Mouse (Mus musculus) thymus, postnatal 36 days (tissue): Measurements from ENCODE around the gene Unc45b.
"Not testable (repeated sequence)": the region's sequence is repeated elsewhere in the genome, so short reads cannot be mapped to it uniquely, and the experiment has no call there.

Experiments used
- DNase-seq, 2 experiments: peaks; one replicate each; pipeline ENCODE4 v3.0.0; 2022; ENCODE audit warnings: mixed read lengths in 2 of 2

Gene Unc45b

DNA sequence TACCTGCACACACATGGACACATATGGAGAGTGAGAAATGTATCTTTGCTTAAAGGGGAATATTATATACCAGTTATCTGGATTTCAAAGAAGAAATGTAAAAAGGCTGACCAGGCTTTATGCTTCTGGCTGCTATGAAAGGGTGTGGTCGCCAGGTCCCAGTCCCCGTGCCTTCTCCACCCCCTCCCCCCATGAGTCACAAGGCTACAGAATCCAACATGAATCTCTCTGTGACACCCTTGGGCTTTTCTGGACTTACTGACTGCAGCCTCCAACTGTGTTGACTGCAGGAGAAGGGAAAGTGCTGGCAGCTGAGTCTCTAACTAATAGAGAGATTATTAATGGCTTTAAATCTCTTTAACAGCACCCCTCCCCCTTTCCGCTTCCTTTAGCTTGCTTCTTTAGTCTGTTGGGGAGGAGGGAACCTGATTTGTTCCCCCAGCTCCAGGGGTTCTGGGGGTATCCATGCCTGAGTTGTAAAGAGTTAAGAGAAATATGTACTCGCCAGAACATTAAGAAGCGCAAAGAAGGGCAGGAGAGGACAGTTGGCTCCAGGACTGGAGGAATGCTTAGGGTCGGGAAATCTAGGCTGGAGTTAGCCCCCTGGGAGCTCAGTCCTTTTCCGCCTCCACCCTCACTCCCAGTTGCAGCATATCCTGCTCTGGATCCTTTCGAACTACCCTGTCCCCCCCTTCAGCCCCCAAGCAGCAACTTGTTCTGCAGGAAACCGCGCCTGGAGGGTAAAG, 40.6 kb downstream of the Unc45b start, which contains the start of gene Slfn5:
Gene Slfn5, plus strand, starts transcription at position 614 of the 746 bp plus-strand sequence.
- DNase-seq: no peak

DNA sequence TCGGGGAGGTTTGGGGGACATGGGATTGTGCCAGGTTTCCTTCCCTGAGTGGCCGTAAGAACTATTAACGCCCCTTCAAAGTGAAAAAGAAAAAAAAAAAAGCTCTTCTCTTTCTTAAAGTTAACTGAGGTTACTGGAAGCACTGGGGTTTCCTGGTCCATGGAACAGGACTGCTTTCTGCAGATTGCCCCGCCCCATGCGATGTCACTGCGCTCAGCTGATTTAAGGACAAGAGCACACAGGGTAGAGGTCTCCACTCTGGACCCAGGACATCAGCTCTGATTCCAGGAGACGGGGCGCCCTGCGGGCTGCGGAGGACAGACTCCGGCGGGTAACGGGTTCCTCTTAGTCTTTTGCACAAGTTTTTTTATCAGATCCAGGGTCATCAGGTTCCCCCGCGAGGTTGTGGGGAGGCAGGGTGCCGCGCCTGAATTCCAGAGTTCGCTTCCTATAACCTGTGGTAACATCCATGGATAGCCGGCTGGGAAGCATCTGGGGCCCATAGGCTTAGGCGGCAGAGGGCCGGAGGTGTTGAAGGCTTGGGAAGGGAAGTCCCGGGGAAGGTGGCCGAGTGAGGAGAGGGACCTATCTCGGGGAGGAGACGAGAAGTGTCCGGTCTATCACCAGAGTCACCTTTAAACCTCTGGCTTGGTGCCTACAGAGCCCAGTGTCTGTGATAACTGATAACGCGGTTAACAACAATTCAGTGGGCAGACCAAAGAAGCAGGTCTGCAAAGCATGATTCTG, 41.7 kb downstream of the Unc45b start:
- peak; percentile 55 to 68 for DNase-seq

DNA sequence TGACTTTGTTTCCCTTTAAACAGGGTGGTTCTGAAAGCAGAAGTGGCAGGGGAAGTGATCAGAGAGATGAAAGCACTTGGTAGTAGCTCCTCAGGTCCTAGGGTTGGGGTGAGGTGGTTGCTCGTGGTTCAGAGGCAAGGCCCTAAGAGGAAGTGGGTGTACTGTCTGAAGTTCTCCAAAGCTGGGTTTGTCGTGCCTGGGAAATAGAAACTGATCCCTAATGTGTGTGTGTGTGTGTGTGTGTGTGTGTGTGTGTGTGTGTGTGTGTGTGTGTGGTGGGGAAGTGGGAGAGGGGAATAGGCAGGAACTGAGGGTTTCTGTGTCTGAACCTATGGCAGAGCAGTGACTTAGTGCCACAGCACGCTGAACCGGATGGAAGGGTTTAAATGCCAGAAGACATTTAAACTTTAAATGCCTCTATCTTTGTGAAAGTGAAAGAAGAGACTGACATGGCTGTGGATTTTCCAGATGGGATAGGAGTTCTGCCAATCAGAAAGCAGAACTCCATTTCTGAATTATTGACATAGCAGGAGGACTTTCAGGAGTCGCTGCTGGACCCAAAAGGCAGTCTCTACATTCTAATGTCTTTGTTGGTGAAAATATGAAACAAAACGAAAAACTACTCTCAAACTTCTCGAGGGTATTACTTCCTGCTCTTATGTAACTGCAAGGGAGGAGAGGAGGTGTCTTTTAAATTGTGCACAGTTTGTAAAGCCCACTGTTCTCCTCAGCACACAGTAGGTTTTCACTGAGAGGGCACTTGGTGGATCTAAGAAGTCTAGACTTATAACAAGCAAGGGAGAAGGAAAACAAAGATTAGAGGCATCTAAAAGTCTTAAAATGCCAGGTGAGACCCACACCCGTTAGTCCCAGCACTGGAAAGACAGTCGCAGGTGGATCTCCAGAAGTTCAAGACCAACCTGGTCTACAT, 42.5 kb downstream of the Unc45b start:
- peak; percentile 70 to 72 for DNase-seq

DNA sequence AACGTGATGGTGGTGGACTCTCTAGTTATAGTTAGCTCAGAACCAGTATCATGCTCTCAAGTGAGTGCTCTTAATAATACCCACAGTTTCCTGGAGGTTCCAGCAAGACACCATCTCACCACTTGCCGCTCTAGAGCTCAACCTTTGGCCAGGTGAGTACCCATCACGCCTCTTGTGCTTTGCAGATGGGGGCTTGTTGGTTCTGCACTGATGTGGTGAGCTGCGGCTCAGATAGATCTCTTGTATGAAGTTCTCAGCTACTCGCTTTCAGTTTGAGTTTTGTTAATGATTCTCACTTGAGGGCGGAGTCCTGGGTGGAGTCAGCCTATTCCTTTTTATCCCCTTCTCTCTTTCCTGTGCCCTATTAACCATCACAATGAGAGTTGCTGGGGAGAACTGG, 44.3 kb downstream of the Unc45b start:
- no peak for DNase-seq

DNA sequence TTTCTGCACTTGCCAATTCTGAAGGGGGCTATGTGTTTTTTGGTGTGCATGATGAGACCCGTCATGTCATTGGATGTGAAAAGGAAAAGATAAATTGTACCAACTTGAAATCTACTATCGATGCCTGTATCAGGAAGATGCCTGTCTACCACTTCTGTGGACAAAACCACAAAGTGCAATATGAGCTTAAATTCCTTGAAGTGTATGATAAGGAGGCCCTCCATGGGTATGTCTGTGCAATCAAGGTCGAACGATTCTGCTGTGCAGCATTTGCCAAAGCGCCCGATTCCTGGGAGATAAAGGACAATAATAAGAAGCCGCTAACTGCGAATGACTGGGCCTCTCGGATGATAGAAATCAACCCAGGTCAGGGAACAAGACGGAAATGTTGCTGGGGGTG, 46.6 kb downstream of the Unc45b start:
- no peak for DNase-seq

DNA sequence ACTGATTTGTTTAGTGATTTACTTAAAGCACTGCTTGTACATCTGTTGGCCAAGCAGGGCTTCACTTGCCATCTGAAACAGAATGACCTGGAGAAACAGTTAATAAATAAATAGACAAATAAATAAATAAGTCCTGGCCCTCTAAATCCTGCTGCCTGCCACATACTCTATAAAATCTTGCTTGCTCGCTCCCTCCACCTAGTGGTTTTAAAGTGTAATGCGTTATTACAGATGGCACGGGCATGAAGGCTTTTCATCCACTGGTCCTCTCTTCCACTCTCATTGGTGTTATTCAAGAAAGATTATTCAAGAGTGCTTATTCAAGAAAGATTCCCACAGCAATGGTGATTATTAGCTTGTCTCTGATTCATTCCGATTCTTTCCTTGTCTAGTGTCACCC, 49.3 kb downstream of the Unc45b start:
- DNase-seq: no peak

DNA sequence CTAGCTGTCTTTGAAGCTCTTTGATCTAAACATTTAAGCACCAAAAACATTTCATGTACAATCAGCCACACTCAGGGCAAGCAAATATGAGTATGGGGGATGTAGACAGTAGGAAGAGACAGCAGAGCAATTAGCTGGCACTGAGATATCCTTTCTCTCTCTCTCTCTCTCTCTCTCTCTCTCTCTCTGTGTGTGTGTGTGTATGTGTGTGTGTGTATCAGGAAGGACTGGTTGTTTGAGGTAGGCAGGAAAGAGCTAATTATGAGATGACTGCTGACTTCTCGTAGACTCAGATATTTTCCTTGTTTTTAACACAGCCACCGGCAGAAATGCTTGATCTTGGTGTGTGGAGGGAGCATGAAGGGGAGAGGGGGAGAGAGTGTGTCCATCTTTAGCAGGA, 51.4 kb downstream of the Unc45b start:
- no peak for DNase-seq

DNA sequence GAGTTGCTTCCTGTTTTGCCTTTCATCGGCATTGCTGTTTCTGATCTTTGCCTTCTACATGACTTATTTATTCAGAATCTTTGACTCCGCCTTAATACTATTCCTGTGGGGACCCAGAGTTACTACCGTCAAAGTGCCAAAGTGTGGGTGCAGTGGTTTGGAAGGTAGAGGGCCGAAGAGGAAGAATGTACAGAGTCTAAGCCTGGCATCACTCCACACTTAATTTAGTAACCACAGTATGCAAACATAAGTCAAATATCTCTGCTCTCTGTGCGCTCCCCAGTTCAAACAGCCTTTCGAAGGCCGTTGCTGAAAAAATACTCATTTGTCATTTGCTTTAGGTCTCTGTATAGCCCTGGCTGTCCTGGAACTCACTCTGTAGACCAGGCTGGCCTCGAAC, 51.9 kb downstream of the Unc45b start:
- DNase-seq: no peak

DNA sequence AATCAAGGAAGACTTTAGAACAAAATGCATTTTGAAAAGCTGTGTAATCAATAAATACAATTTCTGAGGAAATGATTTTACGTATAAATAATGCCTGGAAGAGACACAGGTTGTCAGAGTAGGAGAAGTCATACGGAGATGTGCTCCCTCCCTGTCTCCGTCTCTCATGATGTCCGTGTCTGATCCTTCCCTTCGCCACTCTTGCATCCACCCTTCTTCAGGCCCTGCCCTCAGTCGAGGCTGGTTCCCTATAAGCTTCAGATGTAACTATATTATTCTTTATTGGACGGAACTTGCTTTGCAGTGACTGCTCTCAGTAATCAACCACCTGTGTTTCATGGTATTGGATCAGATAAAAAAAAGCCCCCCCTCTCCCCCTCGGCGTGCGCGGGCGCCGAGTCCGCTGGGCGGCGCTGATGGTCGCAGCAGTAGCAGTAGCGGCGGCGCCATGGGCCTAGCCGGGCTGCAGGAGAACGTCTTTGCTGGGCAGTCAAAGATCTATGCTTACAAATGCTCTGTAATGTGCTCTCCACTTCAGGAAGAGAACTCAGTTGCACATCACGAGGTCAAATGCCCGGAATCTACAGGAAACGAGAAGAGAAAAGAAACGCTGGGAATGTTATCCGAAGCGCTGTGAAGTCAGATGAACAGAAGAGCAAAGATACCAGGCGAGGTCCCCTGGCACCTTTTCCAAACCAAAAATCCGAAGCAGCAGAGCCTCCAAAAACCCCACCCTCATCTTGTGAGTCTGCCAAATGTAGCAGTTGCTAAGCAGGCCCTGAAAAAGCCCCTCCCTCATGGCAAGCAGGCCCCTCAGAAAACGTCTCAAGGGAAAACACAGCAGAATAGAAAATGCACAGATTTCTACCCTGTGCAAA, 60.6 kb downstream of the Unc45b start:
- peak; percentile 41 to 47 for DNase-seq

DNA sequence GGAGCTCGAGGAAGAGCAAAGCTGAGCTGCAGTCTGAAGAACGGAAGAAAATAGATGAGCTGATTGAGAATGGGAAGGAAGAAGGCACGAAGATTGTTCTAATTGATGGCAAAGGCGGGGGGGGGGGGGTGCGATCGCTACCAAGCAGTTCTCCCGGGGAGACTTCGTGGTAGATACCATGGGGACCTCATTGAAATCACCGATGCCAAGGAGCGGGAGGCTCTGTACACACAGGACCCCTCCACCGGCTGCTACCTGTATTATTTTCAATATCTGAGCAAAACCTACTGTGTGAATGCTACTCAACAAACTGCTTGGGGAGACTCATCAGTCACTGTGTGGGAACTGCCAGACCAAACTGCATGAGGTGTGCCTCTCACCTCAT, 61.2 kb downstream of the Unc45b start:
- no peak for DNase-seq

DNA sequence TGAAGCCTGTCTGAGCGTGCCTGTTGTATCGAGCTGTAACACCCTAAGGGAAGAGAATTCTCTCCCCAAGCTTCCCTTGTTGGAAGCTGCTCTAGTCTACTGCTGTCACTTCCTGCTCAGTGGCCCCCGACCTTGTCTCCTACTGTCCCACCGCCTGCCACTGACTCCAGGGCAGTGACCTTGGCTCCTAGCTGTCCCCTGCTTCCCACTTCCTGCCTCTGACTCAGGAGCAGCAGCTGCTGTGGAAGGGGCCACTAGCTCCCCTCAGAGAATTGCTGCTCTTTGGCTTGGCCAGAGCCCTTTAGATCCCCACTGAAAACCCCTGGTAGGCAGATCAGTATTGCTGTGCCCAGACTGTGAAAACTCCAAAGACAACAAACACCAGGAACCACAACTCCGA, 63.6 kb downstream of the Unc45b start:
- peak; percentile 29 to 41 for DNase-seq

DNA sequence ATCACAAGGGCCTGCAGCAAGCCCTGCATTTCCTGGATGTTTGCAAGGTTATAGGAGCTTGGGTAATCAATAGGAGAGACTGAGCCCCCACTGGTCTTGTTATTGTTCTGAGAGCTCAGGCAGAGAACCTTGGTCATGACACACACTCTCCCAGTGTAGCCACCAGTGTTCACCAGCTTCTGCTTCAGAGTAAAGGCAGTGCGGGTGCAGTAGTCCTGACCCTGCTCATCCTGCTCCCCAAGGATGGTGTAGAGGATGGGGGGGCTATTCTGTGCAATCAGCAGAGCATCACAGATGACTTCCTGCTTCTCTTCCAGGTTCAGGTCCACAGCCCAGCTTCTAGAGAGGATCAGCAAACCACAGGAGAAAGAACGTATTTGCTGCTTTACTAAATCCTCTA, 72.1 kb downstream of the Unc45b start:
- DNase-seq: not testable (repeated sequence)

DNA sequence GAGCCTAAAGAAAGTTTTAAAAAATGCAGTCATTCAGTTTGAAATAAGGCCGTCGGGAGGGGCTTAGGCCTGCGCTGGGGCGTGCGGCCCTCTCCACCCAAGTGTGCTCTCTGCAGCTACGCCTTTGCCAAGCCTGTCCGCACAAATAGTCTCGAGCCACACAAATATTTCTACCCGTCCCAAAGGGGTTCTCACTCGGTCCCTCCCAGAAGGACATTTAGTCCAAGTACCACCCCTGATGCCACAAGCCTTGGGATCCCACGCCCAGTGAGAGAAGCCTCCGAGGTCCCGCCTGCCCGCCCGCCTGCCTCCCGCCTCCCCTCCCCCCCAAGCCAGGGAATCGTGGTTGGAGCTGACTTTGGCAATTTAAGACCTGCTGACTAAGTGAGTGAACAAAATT, 72.8 kb downstream of the Unc45b start:
- DNase-seq: no peak

DNA sequence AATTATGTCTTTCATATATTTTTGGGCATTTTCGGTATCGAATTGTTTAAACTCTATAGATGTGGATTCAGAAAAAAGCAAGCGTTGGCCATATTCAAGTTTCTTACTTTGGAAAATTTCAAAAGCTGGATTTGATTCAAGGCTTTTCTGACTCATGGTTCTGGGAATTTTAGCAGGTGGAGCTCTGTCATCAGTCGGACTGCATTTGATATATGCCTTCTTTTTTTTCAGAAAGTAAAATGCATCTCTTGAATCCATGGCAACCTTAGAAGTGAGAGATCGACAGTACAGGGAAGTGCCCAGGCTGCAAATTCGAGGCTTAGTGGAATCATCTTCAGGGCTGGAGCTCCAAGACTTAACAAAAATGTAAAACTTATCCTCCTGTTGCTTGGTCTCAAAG, 77.3 kb downstream of the Unc45b start:
- no peak for DNase-seq

DNA sequence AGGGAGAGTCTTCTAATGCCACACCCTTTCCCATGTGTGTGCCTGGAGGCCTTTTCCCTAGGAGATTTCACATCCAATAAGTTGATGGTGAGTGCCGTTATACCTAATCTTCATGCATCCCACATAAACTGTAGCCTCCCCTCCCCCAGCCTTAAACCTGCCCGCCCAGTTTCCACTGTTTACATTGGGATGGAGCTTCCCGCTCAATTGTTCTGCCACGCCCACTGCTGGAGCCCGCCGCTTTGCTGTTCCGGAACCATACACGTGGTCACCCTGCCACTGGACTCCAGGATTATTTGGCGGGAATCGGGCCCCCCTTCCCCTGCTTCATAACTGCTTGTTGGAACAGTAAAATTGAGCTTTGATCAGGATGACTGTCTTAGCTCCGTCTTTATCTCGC, 79.0 kb downstream of the Unc45b start:
- DNase-seq: peak in 1 of 2 experiments; percentile 7

DNA sequence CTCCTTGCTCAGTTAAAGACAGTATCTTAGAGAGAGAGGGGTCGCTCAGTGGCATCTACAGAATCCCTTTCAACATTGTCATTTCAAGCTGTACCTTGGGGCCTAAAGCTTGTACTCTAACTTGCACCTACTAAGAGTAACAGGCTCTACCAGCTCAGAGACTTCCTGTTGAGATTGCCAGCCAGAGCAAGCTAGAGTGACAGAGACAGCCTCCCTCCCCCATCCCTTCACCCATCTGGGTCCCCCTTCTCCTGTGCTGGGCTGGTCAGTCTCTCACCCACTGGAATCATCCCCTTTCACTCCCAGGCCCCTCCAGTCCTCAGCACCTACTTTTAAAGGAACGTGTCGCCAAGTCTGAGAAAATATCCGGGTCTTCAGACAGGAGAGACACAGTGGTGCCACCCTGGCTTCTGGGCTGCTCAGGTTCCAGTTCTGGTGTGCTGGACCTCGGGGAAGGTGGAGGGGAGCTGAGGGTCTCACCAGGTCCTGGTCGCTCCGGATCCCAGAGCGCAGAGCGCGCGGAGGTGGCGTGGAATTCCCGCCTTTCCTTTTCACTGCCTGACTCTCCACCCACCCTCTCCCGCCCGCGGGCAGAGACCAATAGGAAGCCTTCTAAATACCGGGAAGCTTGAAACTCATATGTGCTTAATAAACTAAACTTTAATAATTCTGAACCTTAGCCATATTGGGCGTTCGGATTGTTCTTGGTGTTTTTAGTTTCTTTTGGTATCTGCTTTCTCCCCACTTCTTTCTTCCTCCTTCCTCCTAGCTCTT, 80.4 kb downstream of the Unc45b start:
- peak; percentile 27 to 31 for DNase-seq

DNA sequence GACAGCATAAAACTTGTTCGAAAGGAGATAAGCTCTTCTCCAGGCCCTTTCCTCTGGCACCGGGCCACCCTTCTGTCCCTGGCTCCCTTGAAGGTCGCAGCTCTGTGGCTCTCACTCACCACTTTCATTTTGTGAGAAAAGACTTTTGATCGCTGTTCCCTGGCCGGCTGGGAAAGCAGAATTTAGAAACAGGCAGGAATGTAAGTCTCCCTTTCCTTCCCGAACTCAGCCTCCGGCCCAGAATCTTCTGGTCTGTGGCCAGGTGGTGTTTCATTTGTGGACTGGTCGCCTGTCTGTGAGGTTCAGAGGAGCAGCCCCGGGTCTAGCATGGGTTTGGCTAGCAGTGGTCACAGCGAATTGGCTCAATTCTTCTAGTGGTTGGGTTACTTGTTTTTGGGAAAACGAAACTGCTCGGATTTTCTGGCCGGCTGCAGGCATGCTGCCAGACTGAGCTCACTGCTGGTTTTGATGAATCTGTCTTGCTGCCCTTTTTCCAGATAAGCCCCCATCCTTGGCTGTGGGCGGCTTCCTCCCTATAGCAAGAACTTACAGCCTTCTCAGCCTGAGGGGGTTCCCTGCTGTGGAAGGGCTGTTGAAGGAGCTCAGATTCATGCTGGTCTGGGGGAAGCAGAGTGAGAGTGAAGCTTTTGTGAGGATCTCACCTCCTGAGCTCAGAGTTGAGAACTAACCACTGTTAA, 81.3 kb downstream of the Unc45b start, which contains the start of gene Slfn9:
Gene Slfn9, minus strand, starts transcription at position 362 of the 698 bp plus-strand sequence.
- peak; percentile 26 to 29 for DNase-seq
